In the genomic region with DNA sequence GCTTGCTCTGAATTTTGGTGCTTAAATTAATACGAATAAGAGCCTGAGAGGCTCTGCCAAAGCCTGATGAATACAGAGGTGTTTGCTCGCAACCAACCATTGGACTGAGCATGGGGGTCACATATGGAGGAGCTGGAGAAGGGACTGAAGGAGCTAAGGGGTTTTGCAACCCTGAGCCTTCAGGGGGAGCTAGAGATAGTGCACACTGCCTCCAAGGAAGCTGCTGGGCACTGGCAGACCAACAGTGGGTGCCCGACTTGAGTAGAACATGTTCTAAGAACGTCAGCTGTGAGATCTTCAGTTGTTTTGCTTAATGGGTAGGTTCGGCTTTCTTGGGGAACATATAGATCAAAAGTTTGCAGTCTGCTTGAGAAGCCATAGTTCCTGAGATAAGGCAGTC, we compare ENCODE assay signal across 16 mouse cellular contexts.
DNase-seq lines count a peak whose midpoint lies in the region; ATAC-seq and TF ChIP-seq lines count a peak whose summit lies in the region.
"Had no signal": no experiment of that assay in that cellular context is flagged by ENCODE, and none has a peak within 500 bp of the region (broad histone marks: within the 10 kb centered on the region; RNA-seq: fewer than 3 reads in every experiment).

No protein-coding gene starts in this region.

- 83% methylated on average over 5 of the region's 5 CpGs for WGBS in liver, postnatal 0 days (ENCODE audit: insufficient replicate concordance)

- H3K36me3 ChIP-seq in liver, postnatal 0 days (replicated peaks; ENCODE audit: insufficient read depth, low read length): no peaks in the 10 kb centered on the region
- H3K36me3 ChIP-seq: embryonic facial prominence, embryonic 15.5 days; forebrain, embryonic 10.5 days had no signal

- no peak overlapping the region for H3K9ac ChIP-seq in liver, postnatal 0 days (replicated peaks)
- H3K9ac ChIP-seq: embryonic facial prominence, embryonic 15.5 days had no signal

- H3K4me1 ChIP-seq in liver, postnatal 0 days (ENCODE audit: insufficient read depth): no peaks in the 10 kb centered on the region
- H3K4me1 ChIP-seq: embryonic facial prominence, embryonic 15.5 days; forebrain, embryonic 10.5 days; megakaryocyte, embryonic 14.5 days had no signal

- no peak overlapping the region for H3K4me3 ChIP-seq in layer of hippocampus, adult 2 months
- H3K4me3 ChIP-seq in liver, postnatal 0 days (ENCODE audit: low read depth, low read length): no peak overlapping the region
- H3K4me3 ChIP-seq: embryonic facial prominence, embryonic 15.5 days; forebrain, embryonic 10.5 days; megakaryocyte, embryonic 14.5 days had no signal

- peak; percentile 46 for TF ChIP-seq CTCF in layer of hippocampus, adult 2 months (conservative IDR thresholded peaks at IDR 0.05)
- no peak for TF ChIP-seq CTCF in liver, postnatal 0 days (IDR thresholded peaks at IDR 0.05; ENCODE audit: low read depth)

- DNase-seq in adrenal gland, postnatal 14 days: peak; percentile 7
- DNase-seq in adrenal gland, adult 18-20 months (ENCODE audit: low spot score in 2 of 2): no peak
- DNase-seq in layer of hippocampus, adult 2 months (ENCODE audit: low spot score in 2 of 2): no peak
- no peak for DNase-seq in layer of hippocampus, adult 18-20 months (ENCODE audit: low spot score in 2 of 2)
- DNase-seq in A20 (ENCODE audit: low read depth, low spot score): peak; percentile 65
- DNase-seq in c-Kit-positive CD71-negative TER-119-negative erythroid progenitor cells, embryonic 14.5 days (ENCODE audit: low read depth): peak; percentile 6
- no peak for DNase-seq in liver, postnatal 0 days
- no peak for DNase-seq in yolk sac, embryonic 10.5 days (ENCODE audit: low spot score)
- DNase-seq: gastrocnemius, postnatal 14 days; liver; right cerebral cortex, adult 18-20 months had no signal

- H3K27me3 ChIP-seq in liver, postnatal 0 days (ENCODE audit: insufficient read depth, low read length): no peaks in the 10 kb centered on the region
- H3K27me3 ChIP-seq: embryonic facial prominence, embryonic 15.5 days; megakaryocyte, embryonic 14.5 days had no signal

- no peaks in the 10 kb centered on the region for H3K9me3 ChIP-seq in liver, postnatal 0 days (ENCODE audit: low read length)
- H3K9me3 ChIP-seq: embryonic facial prominence, embryonic 15.5 days; forebrain, embryonic 10.5 days; megakaryocyte, embryonic 14.5 days had no signal

- ATAC-seq in liver, postnatal 0 days: no peak
- ATAC-seq: inflammation-experienced regulatory T-cells, adult 6 months; midbrain, embryonic 16.5 days had no signal

- no peak for TF ChIP-seq EP300 in liver, postnatal 0 days (IDR thresholded peaks at IDR 0.05; ENCODE audit: low read depth)

- no peak overlapping the region for H3K4me2 ChIP-seq in liver, postnatal 0 days (ENCODE audit: low read depth, low read length)
- H3K4me2 ChIP-seq: embryonic facial prominence, embryonic 15.5 days had no signal

- H3K27ac ChIP-seq in layer of hippocampus, adult 2 months: no peak overlapping the region
- no peak overlapping the region for H3K27ac ChIP-seq in liver, postnatal 0 days (ENCODE audit: low read depth)
- H3K27ac ChIP-seq: embryonic facial prominence, embryonic 15.5 days; forebrain, embryonic 10.5 days had no signal

Comparison
In these comparisons a context has a peak if more than half of its experiments do, and no peak if none do; other contexts are left out.
1. DNase-seq: peak in adrenal gland, postnatal 14 days (single experiment), A20 (single experiment) and c-Kit-positive CD71-negative TER-119-negative erythroid progenitor cells, embryonic 14.5 days (single experiment); none in adrenal gland, adult 18-20 months (0 of 2), layer of hippocampus, adult 2 months (0 of 2), layer of hippocampus, adult 18-20 months (0 of 2), liver, postnatal 0 days (single experiment) and yolk sac, embryonic 10.5 days (single experiment).